Mouse (Mus musculus): ENCODE results near the gene Tmem131.

DNA sequence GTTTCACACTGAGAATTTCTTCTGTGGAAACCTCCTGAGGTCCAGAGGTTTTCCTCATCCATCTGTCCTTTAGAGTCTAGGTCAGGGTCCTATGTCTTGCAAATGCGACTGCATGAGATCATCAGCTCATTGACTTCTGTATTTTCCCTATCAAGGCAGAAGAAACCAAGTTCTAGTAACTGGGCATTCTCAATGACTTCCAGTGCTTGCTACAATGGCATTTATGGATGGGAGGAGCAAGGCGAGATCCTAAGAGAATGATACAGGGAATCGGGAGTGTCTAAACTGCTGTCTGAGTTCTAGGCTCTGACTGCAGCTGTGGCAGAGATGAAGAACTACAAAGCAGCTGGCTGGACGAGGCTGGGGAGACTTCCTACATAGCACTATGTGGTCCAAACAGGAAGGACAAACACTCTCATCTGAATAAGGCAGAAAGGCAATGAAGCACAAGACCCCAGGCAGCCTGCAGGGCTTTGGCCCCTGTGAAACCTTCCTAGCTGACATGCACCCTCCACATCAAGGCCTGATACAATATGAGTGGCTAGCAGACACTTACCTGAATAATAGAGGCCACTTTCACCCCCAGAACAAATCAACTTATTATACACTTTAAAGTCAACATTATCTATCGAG, 129.1 kb downstream of the Tmem131 start:
- no peak for TF ChIP-seq CTCF (conservative IDR thresholded peaks at IDR 0.05 in 1 of 2, IDR thresholded peaks at IDR 0.05 in 1 of 2; ENCODE audit: low read depth in 2 of 2, low read length in 2 of 2)
- TF ChIP-seq NRF1 (IDR thresholded peaks at IDR 0.05; ENCODE audit: low read depth, low read length), result no peak
- no peak for TF ChIP-seq E2F4 (IDR thresholded peaks at IDR 0.05; ENCODE audit: insufficient replicate concordance, low read depth, low read length)
- TF ChIP-seq POLR2A (IDR thresholded peaks at IDR 0.05; ENCODE audit: low read depth, low read length), result no peak
- no peak for TF ChIP-seq MYC (IDR thresholded peaks at IDR 0.05; ENCODE audit: low read depth, low read length)
- no peak for TF ChIP-seq TBP (conservative IDR thresholded peaks at IDR 0.05; ENCODE audit: low read depth, low read length)
- no peak for TF ChIP-seq CHD1 (IDR thresholded peaks at IDR 0.05; ENCODE audit: low read depth, low read length)
- TF ChIP-seq POLR2AphosphoS2 (IDR thresholded peaks at IDR 0.05; ENCODE audit: low read depth, low read length), result no peak
- TF ChIP-seq BHLHE40 (IDR thresholded peaks at IDR 0.05; ENCODE audit: low read depth, low read length), result no peak
- no peak for TF ChIP-seq SIN3A (IDR thresholded peaks at IDR 0.05; ENCODE audit: low read length)
- no peak for TF ChIP-seq JUN (IDR thresholded peaks at IDR 0.05; ENCODE audit: insufficient read depth, low read depth, low read length)
- TF ChIP-seq MAX (IDR thresholded peaks at IDR 0.05; ENCODE audit: low read length), result no peak
- no peak for TF ChIP-seq KAT2A (IDR thresholded peaks at IDR 0.05; ENCODE audit: insufficient replicate concordance, low read length)
- TF ChIP-seq ETS1 (conservative IDR thresholded peaks at IDR 0.05; ENCODE audit: low read depth, low read length), result no peak

Data from CH12.LX (cell line).